Mouse (Mus musculus) lung, postnatal 0 days (tissue): Measurements from ENCODE around the gene Gbx2.

Experiments
- CTCF ChIP-seq: IDR thresholded peaks from 2 replicates; pipeline ENCODE4 v1.5.1; 2016; ENCODE audit warnings: antibody characterized with exemption, mild to moderate bottlenecking
- EP300 ChIP-seq: IDR thresholded peaks from 2 replicates; pipeline ENCODE4 v1.6.1; 2016; ENCODE audit warnings: antibody characterized with exemption, mild to moderate bottlenecking, control low read depth

- TF ChIP-seq EP300 = no peak
- no peak for TF ChIP-seq CTCF
These were observed at the start of gene Gbx2 for GRCm38 (mm10) chr1:89931120-89931519.
